Mouse (Mus musculus): ENCODE results near the gene Spem2. TPM values are rescaled to one million over a fixed set of nuclear protein-coding genes. Genes with fewer than 3 reads are reported as not detected.

Spem2 gene
- polyA plus RNA-seq, 1 experiment from 2014 or later = not detected

- H3K36me3 ChIP-seq = no peaks in the 10 kb centered on the region
- WGBS = under 1% methylated on average over 33 of the region's 33 CpGs
- H3K4me1 ChIP-seq (replicated peaks) = peaks cover 71% of the 10 kb centered on the region
- DNase-seq (ENCODE audit: low spot score) = peak; percentile 80
- peak overlapping the region; percentile 82 for H3K27ac ChIP-seq
- peak overlapping the region; percentile 66 for H3K4me3 ChIP-seq
- peaks cover 4% of the 10 kb centered on the region; the same call in 1 of the 2 replicates for H3K9me3 ChIP-seq
- H3K27me3 ChIP-seq (ENCODE audit: insufficient read depth, poor library complexity, severe bottlenecking) = peaks cover 97% of the 10 kb centered on the region
These were observed 15.6 kb downstream of the Spem2 start for GRCm38 (mm10) chr11:69802648-69803105.

GRCm38 (mm10) chr11:69801379-69801977 is 16.8 kb downstream of the Spem2 start, which contains the start of gene Fgf11:
Gene Fgf11, minus strand, starts transcription at chr11:69801857.
- peaks cover 2% of the 10 kb centered on the region; the same call in 1 of the 2 replicates for H3K9me3 ChIP-seq
- WGBS = 1% methylated on average over 33 of the region's 33 CpGs
- DNase-seq (ENCODE audit: low spot score) = peak; percentile 30
- peaks cover 71% of the 10 kb centered on the region for H3K4me1 ChIP-seq (replicated peaks)
- peak within 1 kb of the TSS; percentile 66 for H3K4me3 ChIP-seq
- H3K27me3 ChIP-seq (ENCODE audit: insufficient read depth, poor library complexity, severe bottlenecking) = peaks cover 99% of the 10 kb centered on the region
- H3K36me3 ChIP-seq = no peaks in the 10 kb centered on the region
- peak within 1 kb of the TSS; percentile 96 for H3K27ac ChIP-seq

GRCm38 (mm10) chr11:69800392-69801197 is 17.7 kb downstream of the Spem2 start:
- Histone ChIP-seq H3K4me3 (peak overlapping the region; percentile 66), H3K36me3 (no peaks in the 10 kb centered on the region), H3K27me3 (ENCODE audit: insufficient read depth, poor library complexity, severe bottlenecking) (peaks cover 99% of the 10 kb centered on the region), H3K4me1 (replicated peaks) (peaks cover 77% of the 10 kb centered on the region), H3K9me3 (no peaks in the 10 kb centered on the region), H3K27ac (peak overlapping the region; percentile 96)
- peak; percentile 86 for DNase-seq (ENCODE audit: low spot score)
- under 1% methylated on average over 36 of the region's 36 CpGs for WGBS

- H3K4me3 ChIP-seq = peak overlapping the region; percentile 66
- no peaks in the 10 kb centered on the region for H3K9me3 ChIP-seq
- H3K27me3 ChIP-seq (ENCODE audit: insufficient read depth, poor library complexity, severe bottlenecking) = peaks cover 96% of the 10 kb centered on the region
- no peaks in the 10 kb centered on the region for H3K36me3 ChIP-seq
- no peak for DNase-seq (ENCODE audit: low spot score)
- WGBS = 1% methylated on average over 11 of the region's 11 CpGs
- H3K27ac ChIP-seq = peak overlapping the region; percentile 96
- peaks cover 81% of the 10 kb centered on the region for H3K4me1 ChIP-seq (replicated peaks)
These were observed 18.2 kb downstream of the Spem2 start for GRCm38 (mm10) chr11:69800138-69800391.

- DNase-seq (ENCODE audit: low spot score) = peak; percentile 66
- H3K4me3 ChIP-seq = peak overlapping the region; percentile 66
- H3K4me1 ChIP-seq (replicated peaks) = peaks cover 77% of the 10 kb centered on the region
- peaks cover 91% of the 10 kb centered on the region for H3K27me3 ChIP-seq (ENCODE audit: insufficient read depth, poor library complexity, severe bottlenecking)
- H3K36me3 ChIP-seq = no peaks in the 10 kb centered on the region
- 18% methylated on average over 12 of the region's 12 CpGs for WGBS
- peak overlapping the region; percentile 96 for H3K27ac ChIP-seq
- no peaks in the 10 kb centered on the region for H3K9me3 ChIP-seq
These were observed 18.7 kb downstream of the Spem2 start for GRCm38 (mm10) chr11:69799394-69800137.

GRCm38 (mm10) chr11:69797924-69798323 is 20.3 kb downstream of the Spem2 start:
- H3K36me3 ChIP-seq = no peaks in the 10 kb centered on the region
- H3K4me1 ChIP-seq (replicated peaks) = peaks cover 60% of the 10 kb centered on the region
- H3K27me3 ChIP-seq (ENCODE audit: insufficient read depth, poor library complexity, severe bottlenecking) = peaks cover 91% of the 10 kb centered on the region
- 78% methylated on average over 7 of the region's 7 CpGs for WGBS
- DNase-seq (ENCODE audit: low spot score) = no peak
- no peaks in the 10 kb centered on the region for H3K9me3 ChIP-seq
- no peak overlapping the region for H3K27ac ChIP-seq
- no peak overlapping the region for H3K4me3 ChIP-seq

GRCm38 (mm10) chr11:69795983-69796435 is 22.3 kb downstream of the Spem2 start:
- Histone ChIP-seq H3K27me3 (ENCODE audit: insufficient read depth, poor library complexity, severe bottlenecking) (peaks cover 81% of the 10 kb centered on the region), H3K27ac (peak overlapping the region; percentile 79), H3K4me3 (peak overlapping the region; percentile 60), H3K4me1 (replicated peaks) (peaks cover 41% of the 10 kb centered on the region), H3K9me3 (no peaks in the 10 kb centered on the region), H3K36me3 (no peaks in the 10 kb centered on the region)
- WGBS = 4% methylated on average over 13 of the region's 13 CpGs
- no peak for DNase-seq (ENCODE audit: low spot score)

- Histone ChIP-seq H3K27me3 (ENCODE audit: insufficient read depth, poor library complexity, severe bottlenecking) (peaks cover 75% of the 10 kb centered on the region), H3K36me3 (no peaks in the 10 kb centered on the region), H3K4me3 (peak within 1 kb of the TSS; percentile 60), H3K4me1 (replicated peaks) (peaks cover 35% of the 10 kb centered on the region), H3K27ac (peak within 1 kb of the TSS; percentile 79), H3K9me3 (no peaks in the 10 kb centered on the region)
- peak; percentile 91 for DNase-seq (ENCODE audit: low spot score)
- WGBS = 2% methylated on average over 52 of the region's 52 CpGs
These were observed 22.9 kb downstream of the Spem2 start, which contains the start of gene Chrnb1 for GRCm38 (mm10) chr11:69795168-69795982. Gene Chrnb1, minus strand, starts transcription at chr11:69795943.

- Histone ChIP-seq H3K4me1 (replicated peaks) (peaks cover 16% of the 10 kb centered on the region), H3K9me3 (no peaks in the 10 kb centered on the region), H3K27ac (no peak overlapping the region), H3K36me3 (no peaks in the 10 kb centered on the region), H3K4me3 (no peak overlapping the region), H3K27me3 (ENCODE audit: insufficient read depth, poor library complexity, severe bottlenecking) (peaks cover 56% of the 10 kb centered on the region)
- 66% methylated on average over 5 of the region's 5 CpGs for WGBS
- no peak for DNase-seq (ENCODE audit: low spot score)
These were observed 24.8 kb downstream of the Spem2 start for GRCm38 (mm10) chr11:69793429-69793828.

GRCm38 (mm10) chr11:69791420-69791819 is 26.8 kb downstream of the Spem2 start:
- H3K4me3 ChIP-seq = no peak overlapping the region
- peaks cover 40% of the 10 kb centered on the region for H3K27me3 ChIP-seq (ENCODE audit: insufficient read depth, poor library complexity, severe bottlenecking)
- peaks cover 11% of the 10 kb centered on the region for H3K4me1 ChIP-seq (replicated peaks)
- no peak for DNase-seq (ENCODE audit: low spot score)
- no peaks in the 10 kb centered on the region for H3K36me3 ChIP-seq
- no peaks in the 10 kb centered on the region for H3K9me3 ChIP-seq
- 72% methylated on average over 5 of the region's 5 CpGs for WGBS
- no peak overlapping the region for H3K27ac ChIP-seq

GRCm38 (mm10) chr11:69789431-69789830 is 28.8 kb downstream of the Spem2 start:
- no peaks in the 10 kb centered on the region for H3K36me3 ChIP-seq
- H3K4me3 ChIP-seq = no peak overlapping the region
- H3K4me1 ChIP-seq (replicated peaks) = no peaks in the 10 kb centered on the region; the same call in 1 of the 2 replicates
- no peak for DNase-seq (ENCODE audit: low spot score)
- H3K9me3 ChIP-seq = no peaks in the 10 kb centered on the region
- no peak overlapping the region for H3K27ac ChIP-seq
- peaks cover 29% of the 10 kb centered on the region for H3K27me3 ChIP-seq (ENCODE audit: insufficient read depth, poor library complexity, severe bottlenecking)
- WGBS = 69% methylated on average over 5 of the region's 5 CpGs

GRCm38 (mm10) chr11:69787306-69787705 is 31.0 kb downstream of the Spem2 start:
- Histone ChIP-seq H3K36me3 (no peaks in the 10 kb centered on the region), H3K27me3 (ENCODE audit: insufficient read depth, poor library complexity, severe bottlenecking) (peaks cover 10% of the 10 kb centered on the region), H3K9me3 (no peaks in the 10 kb centered on the region), H3K4me3 (no peak overlapping the region), H3K27ac (no peak overlapping the region), H3K4me1 (replicated peaks) (no peaks in the 10 kb centered on the region; the same call in 1 of the 2 replicates)
- 85% methylated on average over 5 of the region's 5 CpGs for WGBS
- no peak for DNase-seq (ENCODE audit: low spot score)
